Mouse (Mus musculus) lung, embryonic 15.5 days (tissue): ENCODE measurements around the gene Itfg1. TPM values are rescaled to one million over a fixed set of nuclear protein-coding genes. Genes with fewer than 3 reads are reported as not detected.
A peak's percentile ranks its signal among the peaks of the same experiment; 100 is the strongest.

Experiments used
- ATAC-seq: fragments of 200-750 bp; cut with Nextera tagmentation; 2 replicates; pipeline ENCODE4 v1.8.0; 2017; ENCODE audit warnings: moderate number of reproducible peaks, borderline replicate concordance; ENCODE audit not compliant: low FRiP score, low TSS enrichment; ENCODE audit errors: extremely low read depth
- H3K27ac ChIP-seq: fragments of 300-500 bp; sonication (generic); 2 replicates; pipeline ENCODE4 v1.5.1; 2015; ENCODE audit warnings: moderate library complexity, mild to moderate bottlenecking, inconsistent platforms
- H3K27me3 ChIP-seq: fragments of 300-500 bp; sonication (generic); 2 replicates; pipeline ENCODE4 v1.6.1; 2015; ENCODE audit warnings: inconsistent platforms
- H3K36me3 ChIP-seq: fragments of 300-500 bp; sonication (generic); 2 replicates; pipeline ENCODE4 v1.6.1; 2015; ENCODE audit warnings: inconsistent platforms
- H3K4me1 ChIP-seq: fragments of 300-500 bp; sonication (generic); 2 replicates; pipeline ENCODE4 v1.6.1; 2015; ENCODE audit warnings: inconsistent platforms
- H3K4me2 ChIP-seq: fragments of 300-500 bp; sonication (generic); 2 replicates; pipeline ENCODE4 v1.6.1; 2015; ENCODE audit warnings: inconsistent platforms, mild to moderate bottlenecking, moderate library complexity
- H3K4me3 ChIP-seq: fragments of 300-500 bp; sonication (generic); 2 replicates; pipeline ENCODE4 v1.5.1; 2015; ENCODE audit warnings: mild to moderate bottlenecking, inconsistent platforms
- H3K9ac ChIP-seq: fragments of 300-500 bp; sonication (generic); 2 replicates; pipeline ENCODE4 v1.6.1; 2015; ENCODE audit warnings: inconsistent platforms
- H3K9me3 ChIP-seq: fragments of 300-500 bp; sonication (generic); 2 replicates; pipeline ENCODE4 v1.6.1; 2016; ENCODE audit warnings: inconsistent platforms
- WGBS: fragments of 180-500 bp; shearing (Covaris S2); methylation state at CpG from one replicate; pipeline ENCODE4 v1.1.7; 2015; 5-methylcytosine and 5-hydroxymethylcytosine counted together
- microRNA-seq: library from miRNA; unstranded; fragments of <30 nt; microRNA quantifications from one replicate; pipeline ENCODE4, GENCODE M21; 2016
- polyA plus RNA-seq: library from polyadenylated mRNA; unstranded; fragments of >200 nt; fragmentation: Nextera tagmentation; extraction: Ambion mirVana; gene quantifications from 2 replicates; pipeline ENCODE4 v1.2.1, GENCODE M21; 2015

Itfg1 gene
- polyA plus RNA-seq, 1 experiment from 2014 or later, result 77.4 TPM

DNA sequence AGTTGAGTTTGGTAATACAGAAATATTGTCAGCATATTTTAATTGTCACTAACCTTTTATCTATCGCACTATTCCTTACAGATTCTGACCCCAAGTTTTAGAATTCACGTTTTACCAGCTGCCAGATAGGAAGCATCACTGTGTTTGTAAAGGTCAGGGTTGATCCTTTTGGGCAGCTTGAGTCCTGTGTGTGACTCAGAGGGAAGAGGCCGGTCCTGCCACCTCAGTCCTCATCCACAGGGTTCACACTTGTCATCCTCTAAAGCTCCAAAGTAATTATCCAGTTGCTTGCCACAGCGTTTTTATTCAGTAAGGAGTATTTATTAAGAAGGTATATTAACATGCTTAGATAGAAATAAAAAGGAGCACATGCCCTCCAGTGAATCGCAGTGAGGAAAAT, 123.5 kb downstream of the Itfg1 start:
- Histone ChIP-seq H3K4me1 (no peaks in the 10 kb centered on the region), H3K27ac (no peak overlapping the region), H3K4me3 (no peak overlapping the region), H3K36me3 (no peaks in the 10 kb centered on the region), H3K9ac (no peak overlapping the region), H3K27me3 (no peaks in the 10 kb centered on the region), H3K9me3 (no peaks in the 10 kb centered on the region), H3K4me2 (no peak overlapping the region)
- WGBS, result 80% methylated on average over 5 of the region's 5 CpGs
- ATAC-seq, result no peak

DNA sequence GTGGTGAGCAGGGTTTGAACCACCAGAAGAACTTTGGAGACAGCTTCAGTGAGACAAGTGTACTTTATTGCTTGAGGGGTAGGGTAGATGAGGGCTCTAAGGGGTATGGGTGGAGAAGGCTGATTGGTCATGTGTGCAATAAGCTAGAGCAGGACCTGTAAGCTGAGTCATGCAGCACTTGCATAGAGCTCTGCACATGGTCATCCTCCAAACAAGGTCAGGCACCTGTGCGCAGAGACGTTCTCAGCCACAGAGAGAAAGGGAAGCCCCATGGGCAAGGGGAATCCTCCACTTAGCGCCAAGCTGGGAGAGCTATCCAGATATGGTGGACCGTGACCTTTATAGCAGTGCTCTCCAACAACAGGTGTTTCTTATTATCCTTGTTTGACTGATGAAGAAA, 124.0 kb downstream of the Itfg1 start:
- Histone ChIP-seq H3K27me3 (no peaks in the 10 kb centered on the region), H3K27ac (no peak overlapping the region), H3K4me1 (no peaks in the 10 kb centered on the region), H3K36me3 (no peaks in the 10 kb centered on the region), H3K4me3 (no peak overlapping the region), H3K4me2 (no peak overlapping the region), H3K9me3 (no peaks in the 10 kb centered on the region), H3K9ac (no peak overlapping the region)
- WGBS, result 84% methylated on average over 4 of the region's 4 CpGs
- ATAC-seq, result no peak

DNA sequence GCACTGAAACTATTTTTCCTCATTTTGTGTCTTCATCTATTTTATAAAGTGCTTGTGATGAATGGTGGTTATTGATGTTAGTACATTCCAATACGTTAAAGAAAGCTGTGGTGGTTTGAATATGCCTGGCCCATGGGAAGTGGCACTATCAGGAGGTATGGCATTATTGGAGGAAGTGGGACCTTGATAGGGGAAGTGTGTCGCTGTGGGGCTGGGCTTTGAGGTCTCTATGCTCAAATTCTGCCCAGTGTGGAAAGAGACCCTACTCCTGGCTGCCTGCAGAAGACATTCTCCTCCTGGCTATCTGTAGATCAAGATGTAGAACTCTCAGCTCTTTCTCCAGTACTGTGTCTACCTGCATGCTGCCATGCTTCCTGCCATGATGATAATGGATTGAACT, 133.7 kb downstream of the Itfg1 start:
- no peak overlapping the region for H3K9ac ChIP-seq
- no peaks in the 10 kb centered on the region for H3K4me1 ChIP-seq
- no peak overlapping the region for H3K4me2 ChIP-seq
- no peak overlapping the region for H3K4me3 ChIP-seq
- H3K9me3 ChIP-seq, result no peaks in the 10 kb centered on the region
- H3K36me3 ChIP-seq, result no peaks in the 10 kb centered on the region
- 60% methylated on average over 2 of the region's 2 CpGs for WGBS
- peaks cover 2% of the 10 kb centered on the region for H3K27me3 ChIP-seq
- no peak for ATAC-seq
- no peak overlapping the region for H3K27ac ChIP-seq

DNA sequence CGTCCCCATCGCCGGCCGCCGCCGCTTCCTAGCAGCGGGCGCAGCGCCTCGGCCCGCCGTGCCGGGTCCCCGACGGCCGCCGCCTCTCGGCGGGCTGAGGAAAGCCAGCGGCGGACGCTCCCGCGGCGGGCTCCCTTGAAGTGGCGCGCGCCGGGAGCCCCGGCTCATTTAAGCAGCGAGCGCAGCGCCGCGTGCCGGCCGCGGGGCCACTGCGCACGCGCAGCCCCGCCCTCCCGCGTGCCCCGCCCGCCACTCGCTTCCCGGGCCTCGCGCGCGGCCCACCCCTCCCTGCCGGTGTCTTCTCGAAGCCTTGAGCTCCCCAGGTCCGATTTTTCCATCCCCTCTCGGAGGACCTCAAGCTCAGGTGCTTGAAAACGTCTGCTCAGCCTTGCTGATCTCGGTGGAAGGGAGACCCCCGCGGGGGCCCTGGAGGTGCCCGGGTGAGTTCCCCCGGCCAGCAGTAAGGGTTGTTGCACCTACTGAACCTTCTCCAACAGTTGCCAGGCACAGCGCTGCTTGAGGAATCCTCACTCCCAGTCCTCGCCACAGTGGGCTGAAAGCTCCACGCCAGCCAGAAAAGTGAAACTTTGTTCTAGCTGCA, 139.9 kb downstream of the Itfg1 start, which contains the start of gene Neto2:
Gene Neto2, minus strand, starts transcription at position 174 of the 601 bp plus-strand sequence.
- peak within 1 kb of the TSS; percentile 46 for H3K9ac ChIP-seq
- 5% methylated on average over 48 of the region's 65 CpGs for WGBS
- no peaks in the 10 kb centered on the region for H3K36me3 ChIP-seq
- H3K4me3 ChIP-seq, result peak within 1 kb of the TSS; percentile 52
- peaks cover 13% of the 10 kb centered on the region for H3K27me3 ChIP-seq
- H3K4me1 ChIP-seq, result peaks cover 5% of the 10 kb centered on the region; the same call in 1 of the 2 replicates
- H3K27ac ChIP-seq, result peak within 1 kb of the TSS; percentile 64
- peak; percentile 92 for ATAC-seq
- no peaks in the 10 kb centered on the region for H3K9me3 ChIP-seq
- H3K4me2 ChIP-seq, result peak within 1 kb of the TSS; percentile 96

DNA sequence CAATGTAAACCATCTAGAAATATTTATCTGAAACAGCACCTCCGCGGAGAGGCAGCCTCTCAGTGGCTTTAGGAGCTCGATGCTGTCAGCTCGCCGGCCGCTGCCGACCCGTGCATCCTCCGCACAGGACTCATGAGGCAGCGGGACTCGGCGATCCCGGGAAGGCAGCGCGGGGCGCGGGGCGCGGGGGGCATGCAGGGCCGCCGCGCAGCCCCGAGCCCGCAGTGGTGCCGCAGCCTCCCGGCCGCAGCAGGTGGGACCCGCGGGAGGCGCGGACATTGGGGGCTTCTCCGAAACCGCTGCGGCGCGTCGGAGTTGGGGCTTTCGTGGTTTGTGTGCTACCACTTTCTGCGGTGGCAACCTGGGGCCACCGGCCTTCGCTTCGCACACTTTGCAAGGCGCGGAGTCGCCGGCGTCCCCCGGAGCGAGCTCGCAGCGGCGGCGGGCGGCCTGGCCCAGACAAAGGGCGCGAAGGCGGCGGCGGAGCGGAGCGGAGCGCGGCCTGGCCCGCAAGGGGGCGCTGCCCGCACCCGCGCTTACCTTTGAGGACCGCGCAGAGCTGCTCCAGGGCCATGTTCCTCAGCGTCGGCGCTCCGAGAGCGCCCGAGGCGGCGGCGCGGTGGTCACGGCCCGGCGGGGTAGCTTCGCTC, 140.5 kb downstream of the Itfg1 start:
- peaks cover 13% of the 10 kb centered on the region for H3K27me3 ChIP-seq
- no peaks in the 10 kb centered on the region for H3K36me3 ChIP-seq
- H3K4me1 ChIP-seq, result peaks cover 5% of the 10 kb centered on the region; the same call in 1 of the 2 replicates
- H3K9me3 ChIP-seq, result no peaks in the 10 kb centered on the region
- H3K27ac ChIP-seq, result peak overlapping the region; percentile 64
- peak overlapping the region; percentile 52 for H3K4me3 ChIP-seq
- peak overlapping the region; percentile 46 for H3K9ac ChIP-seq
- under 1% methylated on average over 83 of the region's 84 CpGs for WGBS
- H3K4me2 ChIP-seq, result peak overlapping the region; percentile 96
- ATAC-seq, result peak; percentile 96

DNA sequence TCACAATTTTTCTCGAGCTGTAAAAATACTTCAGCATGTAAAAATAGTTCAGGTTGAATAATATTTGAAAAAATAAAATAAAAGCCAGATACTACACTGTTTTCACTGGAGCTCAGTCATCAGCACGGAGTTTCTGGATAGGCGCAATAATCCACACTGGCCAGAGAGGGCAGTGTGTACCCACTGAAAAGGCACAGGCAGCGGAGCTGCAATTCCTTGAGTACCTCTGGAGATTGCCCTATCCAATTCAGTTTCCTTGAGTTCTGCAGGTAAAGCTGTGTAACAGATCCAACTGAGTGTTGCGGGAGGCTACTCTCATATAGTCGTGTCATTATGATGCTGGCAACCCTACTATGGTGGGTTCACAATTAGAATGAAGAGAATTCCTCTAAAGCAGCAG, 141.7 kb downstream of the Itfg1 start:
- no peaks in the 10 kb centered on the region for H3K9me3 ChIP-seq
- peaks cover 13% of the 10 kb centered on the region for H3K27me3 ChIP-seq
- H3K27ac ChIP-seq, result no peak overlapping the region
- WGBS, result under 1% methylated on average over 6 of the region's 6 CpGs
- peaks cover 5% of the 10 kb centered on the region; the same call in 1 of the 2 replicates for H3K4me1 ChIP-seq
- H3K36me3 ChIP-seq, result no peaks in the 10 kb centered on the region
- no peak overlapping the region for H3K9ac ChIP-seq
- ATAC-seq, result no peak
- no peak overlapping the region for H3K4me3 ChIP-seq
- H3K4me2 ChIP-seq, result no peak overlapping the region; the same call in 1 of the 2 replicates

Small RNA genes within 50 kb of the gene (microRNA-seq; reads per million reads assigned to microRNA genes)
- not detected for gene Mir8109

Other genes with a start within 250 kb of the Itfg1 start
- 6.3 and 6.6 TPM in 2 replicates for gene Neto2, start 140.0 kb downstream of the Itfg1 start, polyA plus RNA-seq
- 43.7 and 47.0 TPM in 2 replicates for gene Phkb, start within 50 bp of the Itfg1 start, polyA plus RNA-seq